Mouse (Mus musculus) inflammation-experienced regulatory T-cells, adult 16 weeks (primary cell): ENCODE results near the gene Olfr944. TPM values are rescaled to one million over a fixed set of nuclear protein-coding genes. Genes with fewer than 3 reads are reported as not detected.

Experiments used
- polyA plus RNA-seq: library from polyadenylated mRNA; unstranded; fragments of 100-300 nt; shearing (Covaris generic); gene quantifications from one replicate; pipeline ENCODE4 v1.2.1, GENCODE M21; 2017

Gene Olfr944
- polyA plus RNA-seq, result not detected

DNA sequence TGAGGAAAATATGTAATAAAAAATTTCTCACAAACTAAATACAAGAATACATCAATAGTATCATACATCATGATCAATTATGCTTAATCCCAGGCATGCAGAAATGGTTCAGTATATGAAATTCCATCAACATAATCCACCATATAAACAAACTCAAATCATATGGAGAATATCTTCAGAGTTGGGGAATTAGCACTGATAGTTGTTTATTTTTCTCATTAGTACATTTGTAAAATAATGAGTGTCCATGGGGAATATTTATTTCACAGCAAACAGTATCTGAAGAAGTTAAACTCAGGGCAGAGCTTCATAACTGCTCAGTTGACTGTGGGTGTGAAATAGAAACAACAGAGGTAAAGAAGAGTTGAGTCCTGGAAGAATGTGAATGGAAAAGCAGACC lies at the start of gene Olfr944:
TSS of gene Olfr944 (plus strand) at position 301 of the 400 bp plus-strand sequence.

DNA sequence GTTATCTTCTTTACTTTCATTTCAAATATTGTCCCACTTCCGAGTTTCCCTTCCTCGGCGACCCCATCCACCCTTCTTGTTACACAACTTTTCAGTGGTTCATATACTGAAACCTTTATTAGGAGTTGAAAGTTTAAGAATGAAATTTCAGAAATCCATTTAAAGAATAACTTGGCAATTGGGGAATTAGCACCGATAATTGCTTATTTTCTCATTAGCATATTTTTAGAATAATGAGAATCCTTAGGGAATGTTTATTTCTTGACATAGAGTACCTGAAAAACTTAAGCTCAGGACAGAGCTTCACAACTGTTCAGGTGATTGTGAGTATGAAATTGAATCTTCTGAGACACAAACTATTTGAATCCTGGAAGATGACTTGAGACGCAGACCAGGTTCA lies 35.7 kb upstream of the Olfr944 start, which contains the start of gene Olfr943:
TSS of gene Olfr943 (plus strand) at position 301 of the 400 bp plus-strand sequence.

DNA sequence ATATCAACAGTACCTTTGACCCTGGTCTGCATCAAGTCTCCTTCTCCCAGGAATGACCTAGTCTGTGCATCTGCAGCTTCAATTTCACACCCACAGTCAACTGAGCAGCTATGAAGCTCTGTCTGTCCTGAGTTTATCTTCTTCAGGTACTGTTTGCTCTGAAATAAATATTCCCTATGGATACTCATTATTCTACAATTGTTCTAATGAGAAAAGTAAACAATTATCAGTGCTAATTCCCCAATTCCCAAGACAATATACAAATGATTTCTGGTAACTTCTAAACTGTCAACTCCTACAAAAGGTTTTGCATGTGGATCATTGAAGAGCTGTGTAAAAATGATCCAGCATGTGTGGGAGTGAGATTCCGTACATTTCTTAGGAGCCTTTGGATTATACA lies 48.2 kb downstream of the Olfr944 start, which contains the start of gene Olfr1537:
TSS of gene Olfr1537 (minus strand) at position 101 of the 400 bp plus-strand sequence.

Other genes starting within 250 kb of the Olfr944 start
- gene Olfr933, start 229.6 kb upstream of the Olfr944 start, polyA plus RNA-seq, result not detected
- not detected for gene Olfr934, start 213.6 kb upstream of the Olfr944 start, polyA plus RNA-seq
- not detected for gene Olfr935, start 202.2 kb upstream of the Olfr944 start, polyA plus RNA-seq
- not detected for gene Olfr146, start 178.5 kb upstream of the Olfr944 start, polyA plus RNA-seq
- not detected for gene Olfr937, start 137.0 kb upstream of the Olfr944 start, polyA plus RNA-seq
- not detected for gene Olfr938, start 123.0 kb upstream of the Olfr944 start, polyA plus RNA-seq
- gene Olfr27, start 73.8 kb upstream of the Olfr944 start, polyA plus RNA-seq, result not detected
- gene Olfr943, start 35.6 kb upstream of the Olfr944 start, polyA plus RNA-seq, result 0.04 TPM
- gene Olfr1537, start 48.1 kb downstream of the Olfr944 start, polyA plus RNA-seq, result not detected
- gene Olfr945, start 74.9 kb downstream of the Olfr944 start, polyA plus RNA-seq, result not detected
- gene Olfr948, start 124.1 kb downstream of the Olfr944 start, polyA plus RNA-seq, result not detected
- not detected for gene Olfr951, start 185.5 kb downstream of the Olfr944 start, polyA plus RNA-seq
- not detected for gene Olfr952, start 225.2 kb downstream of the Olfr944 start, polyA plus RNA-seq